Mouse (Mus musculus) erythroblast, embryonic 14.5 days (primary cell): ENCODE results near the gene Dbt. TPM values are rescaled to one million over a fixed set of nuclear protein-coding genes. Genes with fewer than 3 reads are reported as not detected.

Source experiments
- H3K27me3 ChIP-seq: 2 replicates; pipeline ENCODE4 v1.6.1; 2012; ENCODE audit warnings: inconsistent platforms; ENCODE audit not compliant: control insufficient read depth
- H3K36me3 ChIP-seq: 2 replicates; pipeline ENCODE4 v1.6.1; 2012; ENCODE audit warnings: mild to moderate bottlenecking, inconsistent platforms; ENCODE audit not compliant: control insufficient read depth
- H3K4me1 ChIP-seq: 2 replicates; pipeline ENCODE4 v1.6.1; 2012; ENCODE audit warnings: inconsistent platforms; ENCODE audit not compliant: control insufficient read depth
- H3K4me3 ChIP-seq: replicated peaks from 2 replicates; pipeline ENCODE3; 2012; ENCODE audit warnings: moderate library complexity, mild to moderate bottlenecking, inconsistent platforms
- H3K9me3 ChIP-seq: 2 replicates; pipeline ENCODE4 v1.6.1; 2012; ENCODE audit warnings: low read length, inconsistent platforms, mixed read lengths; ENCODE audit not compliant: control insufficient read depth
- GATA1 ChIP-seq: IDR thresholded peaks from 2 replicates; pipeline ENCODE4 v1.6.1; 2012; ENCODE audit warnings: low read length, inconsistent platforms, mixed read lengths
- TAL1 ChIP-seq: IDR thresholded peaks from 3 replicates; pipeline ENCODE4 v1.6.1; 2012; ENCODE audit warnings: low read length, inconsistent platforms, mixed read lengths
- polyA plus RNA-seq: library from polyadenylated mRNA; stranded (reverse); fragments of >175 nt; gene quantifications from 2 replicates; pipeline ENCODE4 v1.2.3, GENCODE M21; 2012

The Dbt gene
- polyA plus RNA-seq, 1 experiment, result 0.02 TPM

DNA sequence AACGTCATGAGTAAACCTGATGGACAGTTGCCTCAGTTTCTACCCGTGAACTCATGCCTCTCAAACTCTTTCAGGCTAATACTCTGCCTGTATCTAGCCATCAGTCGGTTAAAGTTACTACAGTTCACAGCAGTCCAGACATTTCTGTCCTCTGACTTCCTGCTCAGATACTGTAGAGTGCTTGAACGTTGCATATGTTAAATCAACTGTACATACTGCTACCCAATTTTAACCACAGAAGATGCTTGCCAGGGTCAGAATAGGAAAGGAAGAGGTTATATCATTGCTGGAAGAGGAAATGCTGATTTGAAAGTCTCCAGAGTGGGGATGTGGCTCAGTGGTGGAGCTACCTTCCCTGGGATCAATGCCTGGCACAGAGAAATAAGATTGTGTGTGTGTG, 29.6 kb upstream of the Dbt start:
- Histone ChIP-seq H3K36me3 (peaks cover 10% of the 10 kb centered on the region), H3K4me1 (no peaks in the 10 kb centered on the region; the same call in 1 of the 2 replicates), H3K4me3 (no peak overlapping the region), H3K9me3 (no peaks in the 10 kb centered on the region), H3K27me3 (no peaks in the 10 kb centered on the region)
- TF ChIP-seq TAL1 (no peak), GATA1 (no peak)

DNA sequence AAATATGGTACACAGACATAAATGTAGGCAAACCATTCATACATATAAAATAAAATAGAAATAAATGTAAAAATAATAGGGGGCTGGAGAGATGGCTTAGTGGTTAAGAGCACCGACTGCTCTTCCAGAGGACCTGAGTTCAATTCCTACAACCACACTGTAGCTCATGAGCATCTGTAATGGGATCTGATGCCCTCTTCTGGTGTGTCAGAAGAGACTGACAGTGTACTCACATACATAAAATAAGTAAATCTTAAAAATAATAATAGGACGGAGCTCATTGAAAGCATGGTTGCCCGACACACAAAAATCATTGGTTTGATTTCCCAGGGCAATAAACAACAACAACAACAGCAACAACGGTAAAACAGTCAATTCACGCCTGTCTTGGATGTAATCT, 21.9 kb upstream of the Dbt start:
- Histone ChIP-seq H3K36me3 (peaks cover 73% of the 10 kb centered on the region), H3K9me3 (no peaks in the 10 kb centered on the region), H3K27me3 (no peaks in the 10 kb centered on the region), H3K4me1 (no peaks in the 10 kb centered on the region), H3K4me3 (no peak overlapping the region)
- TF ChIP-seq GATA1 (no peak), TAL1 (no peak)

DNA sequence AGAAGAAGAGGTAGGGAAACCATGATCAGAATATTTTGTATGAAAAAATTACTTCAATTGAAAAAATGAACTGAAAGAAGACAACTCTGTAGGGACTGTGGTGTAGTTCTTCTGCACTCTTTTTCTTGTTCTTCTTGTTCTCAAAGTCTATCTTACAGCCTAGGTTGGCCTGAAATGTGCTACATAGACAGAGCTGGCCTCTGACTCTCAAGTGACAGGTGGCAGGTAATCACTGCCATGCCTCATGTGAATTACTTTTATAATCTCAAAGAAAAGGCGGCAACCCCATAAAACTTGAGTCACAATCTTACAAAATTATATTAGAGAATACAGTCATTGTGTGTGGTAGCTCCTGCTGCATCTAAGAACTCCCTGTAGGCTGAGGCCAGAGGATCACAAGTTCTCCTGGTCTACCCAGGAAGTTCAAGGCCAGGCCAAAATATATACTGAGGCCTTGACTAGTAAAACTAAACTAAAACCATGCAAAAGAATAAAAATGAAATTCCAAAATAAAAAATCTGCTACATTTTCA, 20.9 kb upstream of the Dbt start:
- Histone ChIP-seq H3K36me3 (peaks cover 81% of the 10 kb centered on the region), H3K27me3 (no peaks in the 10 kb centered on the region), H3K9me3 (no peaks in the 10 kb centered on the region), H3K4me3 (no peak overlapping the region), H3K4me1 (no peaks in the 10 kb centered on the region)
- no peak for TF ChIP-seq GATA1
- TF ChIP-seq TAL1, result no peak

DNA sequence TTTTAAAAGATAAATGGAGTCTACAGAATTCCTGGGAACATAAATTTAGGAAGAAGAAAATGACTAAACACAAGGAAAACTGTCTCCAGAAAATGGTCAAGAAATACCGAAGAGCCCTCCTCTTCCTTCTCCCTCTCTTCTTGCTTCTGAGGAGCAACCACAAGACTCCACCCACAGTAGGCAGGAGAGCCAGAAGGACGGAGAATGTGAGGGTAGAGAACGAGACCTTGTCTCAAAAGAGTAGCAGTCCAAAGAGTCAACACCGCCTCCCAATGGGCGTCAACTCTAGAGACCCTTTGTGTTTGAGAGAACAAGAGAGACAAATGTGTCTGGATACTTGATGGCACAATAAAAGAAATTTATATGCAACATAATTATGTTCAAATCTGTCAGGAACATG, 19.2 kb upstream of the Dbt start:
- Histone ChIP-seq H3K9me3 (no peaks in the 10 kb centered on the region), H3K4me3 (no peak overlapping the region), H3K4me1 (no peaks in the 10 kb centered on the region), H3K27me3 (no peaks in the 10 kb centered on the region), H3K36me3 (peaks cover 83% of the 10 kb centered on the region)
- TF ChIP-seq GATA1 (no peak), TAL1 (no peak)

DNA sequence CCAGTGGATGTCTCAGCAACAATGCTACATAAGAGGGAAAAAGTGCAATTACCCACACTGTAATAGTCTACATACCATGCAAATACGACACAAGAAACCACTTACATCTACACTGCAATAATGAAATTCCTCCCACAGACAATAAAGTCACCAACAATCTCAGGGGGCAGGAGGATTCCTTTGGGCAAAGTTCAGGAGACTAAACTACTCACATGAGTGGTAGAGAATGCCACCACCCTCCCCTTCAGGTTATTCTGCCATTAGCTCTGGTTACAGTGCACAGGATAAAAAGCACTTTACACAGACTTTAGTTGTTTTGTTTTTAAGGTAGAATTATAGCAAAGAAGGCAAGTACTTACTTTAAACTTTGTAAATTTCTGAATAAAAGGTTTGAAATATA, 17.2 kb upstream of the Dbt start:
- H3K4me1 ChIP-seq, result no peaks in the 10 kb centered on the region
- peaks cover 84% of the 10 kb centered on the region for H3K36me3 ChIP-seq
- no peaks in the 10 kb centered on the region for H3K9me3 ChIP-seq
- TF ChIP-seq TAL1 (no peak), GATA1 (no peak)
- no peak overlapping the region for H3K4me3 ChIP-seq
- H3K27me3 ChIP-seq, result no peaks in the 10 kb centered on the region

DNA sequence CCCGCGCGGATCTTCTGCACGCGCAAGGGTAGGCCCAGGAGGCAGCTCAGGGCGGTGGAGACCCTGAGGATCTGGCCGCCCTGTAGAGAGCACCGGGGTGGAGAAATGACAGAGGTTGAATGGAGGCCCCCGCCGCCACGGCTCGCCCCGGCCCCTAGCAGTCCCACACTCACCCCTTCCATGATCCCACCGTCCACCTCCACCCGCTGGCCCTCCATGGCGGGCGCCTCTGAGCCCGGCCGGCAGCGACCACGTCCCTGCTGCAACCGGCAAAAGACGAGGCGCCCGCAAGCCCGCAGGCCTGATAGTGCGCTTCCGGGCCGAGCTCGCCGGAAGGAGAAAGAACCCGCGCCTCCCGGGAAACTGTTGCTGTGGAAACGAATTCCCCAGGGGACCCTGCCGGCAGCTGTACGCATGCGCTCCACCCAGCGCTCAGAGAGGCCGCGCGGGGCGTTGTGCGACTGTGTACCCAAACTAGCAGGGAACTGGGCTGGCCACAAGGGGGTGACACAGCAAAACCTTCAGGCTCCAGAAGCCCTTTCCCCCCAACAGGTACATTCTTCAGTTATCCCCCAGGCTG, 5.0 kb upstream of the Dbt start, which contains the start of gene Rtca:
TSS of gene Rtca (minus strand) at position 437 of the 580 bp plus-strand sequence.
- Histone ChIP-seq H3K27me3 (0 out of 2 replicates have a peak, but pooled peaks cover 2% of the 10 kb centered on the region), H3K36me3 (peaks cover 33% of the 10 kb centered on the region), H3K9me3 (no peaks in the 10 kb centered on the region), H3K4me1 (peaks cover 28% of the 10 kb centered on the region), H3K4me3 (peak within 1 kb of the TSS; percentile 86)
- no peak for TF ChIP-seq TAL1
- no peak for TF ChIP-seq GATA1

DNA sequence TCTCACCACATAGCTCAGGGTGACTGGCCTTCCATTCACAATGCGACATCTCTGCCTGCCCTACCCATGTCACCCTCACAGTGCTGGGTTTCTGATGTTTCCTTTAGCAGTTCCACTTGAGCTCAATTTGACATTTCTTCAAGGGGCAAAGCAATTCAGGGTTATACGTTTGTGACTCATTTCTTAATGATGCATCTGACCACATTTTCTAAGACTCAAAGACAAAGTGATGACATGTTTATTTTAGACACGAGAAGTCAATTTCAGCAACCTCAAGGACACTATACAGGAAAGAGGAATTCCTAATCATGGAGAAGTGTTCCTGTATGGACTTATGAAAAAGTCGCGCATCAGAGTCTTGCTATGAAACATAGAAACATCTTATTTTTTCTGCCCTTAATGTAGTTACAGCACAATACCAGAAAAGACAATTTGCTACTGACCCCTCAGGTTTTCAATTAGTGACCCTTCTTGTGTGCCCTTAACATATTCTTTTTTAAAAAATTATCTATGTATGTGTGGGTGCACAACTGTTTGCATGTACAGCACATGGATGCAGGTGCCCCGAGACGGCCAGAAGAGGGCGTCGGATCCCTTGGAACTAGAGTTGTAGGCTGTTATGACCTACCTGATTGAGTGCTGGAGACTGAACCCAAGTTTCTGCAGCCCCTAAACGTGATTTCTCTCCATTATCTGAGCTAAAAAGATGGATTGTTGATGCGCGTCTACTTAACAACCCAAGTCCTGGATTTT, 543 bp upstream of the Dbt start:
- Histone ChIP-seq H3K27me3 (0 out of 2 replicates have a peak, but pooled peaks cover 2% of the 10 kb centered on the region), H3K9me3 (no peaks in the 10 kb centered on the region), H3K4me1 (peaks cover 28% of the 10 kb centered on the region), H3K4me3 (peak overlapping the region; percentile 76), H3K36me3 (peaks cover 3% of the 10 kb centered on the region)
- TF ChIP-seq GATA1 (no peak), TAL1 (no peak)

DNA sequence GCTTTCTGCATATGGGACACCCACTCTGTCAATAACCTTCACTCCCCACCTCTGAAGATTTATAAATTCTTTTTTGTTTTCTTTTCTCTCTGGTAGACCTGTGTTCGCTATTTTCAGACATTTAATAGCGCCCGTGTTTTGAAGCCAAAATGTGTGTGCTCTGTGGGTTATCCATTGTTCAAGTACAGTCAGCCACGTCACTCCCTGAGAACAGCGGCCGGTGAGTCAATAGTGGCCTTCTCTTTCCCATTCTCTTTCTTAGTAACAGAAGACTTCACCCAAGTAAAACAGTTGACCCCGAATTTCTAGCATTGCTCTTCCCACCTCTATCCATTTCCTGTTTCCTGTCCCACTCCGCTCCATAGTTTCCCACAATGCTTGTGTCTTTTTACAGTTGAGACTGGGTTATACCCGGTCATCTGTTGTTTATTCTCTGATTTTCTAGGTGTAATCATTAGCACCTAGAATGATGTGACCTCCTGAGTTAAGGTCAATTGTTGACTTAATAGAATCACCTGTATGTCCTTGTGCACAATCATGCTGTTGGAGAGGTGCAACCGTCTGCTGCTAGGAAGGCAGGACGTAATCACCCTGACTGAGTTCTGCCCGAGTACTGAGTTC, 7.4 kb downstream of the Dbt start:
- H3K36me3 ChIP-seq, result peaks cover 3% of the 10 kb centered on the region; the same call in 1 of the 2 replicates
- no peaks in the 10 kb centered on the region for H3K27me3 ChIP-seq
- no peaks in the 10 kb centered on the region for H3K9me3 ChIP-seq
- H3K4me1 ChIP-seq, result peaks cover 3% of the 10 kb centered on the region
- H3K4me3 ChIP-seq, result no peak overlapping the region
- TF ChIP-seq GATA1 (no peak), TAL1 (no peak)

DNA sequence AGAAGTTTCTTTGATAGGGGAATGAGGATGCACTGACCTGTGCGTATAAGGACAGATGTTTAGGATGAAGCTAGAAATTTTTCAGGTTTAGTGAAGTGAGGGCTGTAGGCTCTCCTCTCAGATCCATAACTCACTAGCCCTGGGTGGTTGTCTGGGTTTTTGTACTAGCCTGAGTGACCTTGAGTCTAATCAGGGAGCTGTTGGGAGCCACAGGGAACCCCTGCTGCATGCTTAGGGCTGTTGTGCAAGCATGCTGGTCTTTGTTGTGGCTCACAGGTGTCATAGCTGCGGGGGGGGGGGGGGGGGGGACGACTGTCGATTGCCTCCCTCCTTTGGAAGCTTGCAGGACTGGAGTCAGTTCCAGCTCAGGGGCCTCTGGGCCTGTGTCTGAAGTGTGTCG, 16.9 kb downstream of the Dbt start:
- no peak for TF ChIP-seq GATA1
- no peak for TF ChIP-seq TAL1
- H3K9me3 ChIP-seq, result no peaks in the 10 kb centered on the region
- H3K36me3 ChIP-seq, result peaks cover 13% of the 10 kb centered on the region
- no peak overlapping the region for H3K4me3 ChIP-seq
- H3K27me3 ChIP-seq, result no peaks in the 10 kb centered on the region
- H3K4me1 ChIP-seq, result no peaks in the 10 kb centered on the region
